In the genomic region with DNA sequence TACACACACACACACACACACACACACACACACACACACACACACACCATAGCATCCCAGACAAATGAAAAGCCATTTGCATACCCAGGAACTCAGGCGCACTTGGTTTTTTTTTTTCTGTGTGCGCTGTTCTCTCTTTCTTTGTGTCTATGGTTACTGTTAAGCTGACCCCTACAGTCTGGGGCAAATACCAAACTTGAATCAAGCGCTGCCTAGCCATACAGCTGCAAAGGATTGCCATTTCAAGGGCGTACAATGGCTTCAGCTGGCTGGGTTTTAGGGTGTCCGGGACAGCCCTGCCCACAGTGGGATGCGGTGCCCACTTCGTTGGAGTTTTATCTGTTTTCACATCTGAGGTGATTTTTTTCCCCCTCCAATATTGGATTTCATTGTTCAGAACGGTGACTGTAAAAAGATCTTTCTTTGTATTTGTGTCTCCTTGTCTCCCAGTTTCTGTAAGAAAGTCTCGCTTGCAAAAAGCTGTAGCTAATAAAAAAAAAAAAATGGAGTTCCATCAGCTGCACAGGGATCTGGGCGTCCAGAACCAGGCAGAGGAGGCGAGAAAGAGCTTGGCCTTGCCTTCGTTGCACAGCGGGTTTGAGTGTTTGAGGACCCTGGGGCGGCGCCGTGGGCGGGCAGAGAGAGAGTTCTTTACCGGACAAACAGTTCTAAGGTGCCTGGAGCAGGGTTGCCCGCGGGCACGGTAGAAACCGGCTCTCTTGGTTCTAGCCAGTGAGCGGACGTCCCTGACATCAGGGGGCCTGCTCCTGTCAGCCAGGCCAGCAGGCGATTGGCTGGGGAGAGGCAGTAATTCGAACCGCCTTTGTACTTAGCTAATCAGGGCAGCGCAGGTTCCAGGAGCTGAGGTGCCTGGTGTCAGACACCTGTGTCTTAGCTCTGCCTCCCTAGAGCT, we compare ENCODE assay signal across 8 mouse cellular contexts.
A peak's percentile ranks its signal among the peaks of the same experiment; 100 is the strongest.
DNase-seq lines count a peak whose midpoint lies in the region; ATAC-seq and TF ChIP-seq lines count a peak whose summit lies in the region.

No protein-coding gene starts in this region.

- no peaks in the 10 kb centered on the region for H3K36me3 ChIP-seq in embryonic facial prominence, embryonic 12.5 days
- H3K36me3 ChIP-seq in heart, embryonic 12.5 days, result no peaks in the 10 kb centered on the region

- peak overlapping the region; percentile 15; the same call in 1 of the 2 replicates for H3K9ac ChIP-seq in embryonic facial prominence, embryonic 12.5 days
- peak overlapping the region; percentile 52 for H3K9ac ChIP-seq in heart, embryonic 12.5 days

- peak overlapping the region; percentile 48 for H3K4me2 ChIP-seq in embryonic facial prominence, embryonic 12.5 days (replicated peaks)
- peak overlapping the region; percentile 67 for H3K4me2 ChIP-seq in heart, embryonic 12.5 days

- no peaks in the 10 kb centered on the region; the same call in 1 of the 2 replicates for H3K27me3 ChIP-seq in embryonic facial prominence, embryonic 12.5 days
- H3K27me3 ChIP-seq in heart, embryonic 12.5 days (replicated peaks), result no peaks in the 10 kb centered on the region

- no peak for TF ChIP-seq CTCF in lung, adult 2 months (IDR thresholded peaks at IDR 0.05; ENCODE audit: insufficient read depth, low read length)

- 4% methylated on average over 28 of the region's 28 CpGs for WGBS in embryonic facial prominence, embryonic 12.5 days
- WGBS in heart, embryonic 12.5 days, result 4% methylated on average over 28 of the region's 28 CpGs
- 30% methylated on average over 28 of the region's 28 CpGs for WGBS in lung, adult 2 months

- DNase-seq in kidney, adult 8-10 months, result peak; percentile 91 to 94
- peak; percentile 81 for DNase-seq in lung, adult 2 months
- peak; percentile 31 for DNase-seq in ovary, postnatal 10 days (ENCODE audit: low spot score)
- no peak for DNase-seq in frontal cortex, postnatal 25 days (ENCODE audit: low spot score in 2 of 2)
- DNase-seq in MN1 (ENCODE audit: low spot score), result no peak

- H3K4me3 ChIP-seq in embryonic facial prominence, embryonic 12.5 days, result peak overlapping the region; percentile 27
- H3K4me3 ChIP-seq in heart, embryonic 12.5 days, result peak overlapping the region; percentile 44
- H3K4me3 ChIP-seq in lung, adult 2 months (replicated peaks; ENCODE audit: extremely low read depth, low read depth, low read length), result peak overlapping the region; percentile 66

- ATAC-seq in cerebellum, adult (ENCODE audit: insufficient number of reproducible peaks, low FRiP score, low TSS enrichment), result peak; percentile 59
- ATAC-seq in embryonic facial prominence, embryonic 12.5 days (ENCODE audit: insufficient number of reproducible peaks, insufficient read depth, low FRiP score, low TSS enrichment), result peak; percentile 80
- ATAC-seq in heart, embryonic 12.5 days (ENCODE audit: insufficient number of reproducible peaks, low FRiP score), result peak; percentile 85

- no peaks in the 10 kb centered on the region for H3K9me3 ChIP-seq in embryonic facial prominence, embryonic 12.5 days
- no peaks in the 10 kb centered on the region for H3K9me3 ChIP-seq in heart, embryonic 12.5 days (replicated peaks)

- peaks cover 33% of the 10 kb centered on the region for H3K4me1 ChIP-seq in embryonic facial prominence, embryonic 12.5 days
- H3K4me1 ChIP-seq in heart, embryonic 12.5 days (replicated peaks), result peaks cover 53% of the 10 kb centered on the region
- H3K4me1 ChIP-seq in lung, adult 2 months (ENCODE audit: control insufficient read depth, insufficient read depth, low read length), result peaks cover 5% of the 10 kb centered on the region

- peak; percentile 88; the same call in 1 of the 2 replicates for TF ChIP-seq POLR2A in lung, adult 2 months (IDR thresholded peaks at IDR 0.05; ENCODE audit: borderline replicate concordance, extremely low read depth, low read depth, low read length)

- H3K27ac ChIP-seq in embryonic facial prominence, embryonic 12.5 days, result no peak overlapping the region
- peak overlapping the region; percentile 78 for H3K27ac ChIP-seq in heart, embryonic 12.5 days (ENCODE audit: poor library complexity, severe bottlenecking)

Comparison
In these comparisons a context has a peak if more than half of its experiments do, and no peak if none do; other contexts are left out.
1. DNase-seq: peak in kidney, adult 8-10 months (2 of 2), lung, adult 2 months (single experiment) and ovary, postnatal 10 days (single experiment); none in frontal cortex, postnatal 25 days (0 of 2) and MN1 (single experiment).
2. Peak in every context shown above with its lines, with median percentiles within 50 percentile points of each other: ATAC-seq and H3K4me3 ChIP-seq.